Mouse (Mus musculus) thymus, adult 2 months (tissue): ENCODE measurements around the gene Armcx2.

ENCODE experiments used
- CTCF ChIP-seq: fragments of 200-500 bp; IDR thresholded peaks from 2 replicates; pipeline ENCODE4 v1.5.1; 2012; ENCODE audit warnings: mild to moderate bottlenecking, control low read depth, low read length, moderate library complexity, borderline replicate concordance; ENCODE audit not compliant: control insufficient read depth, poor library complexity, insufficient read depth; ENCODE audit errors: extremely low read depth
- POLR2A ChIP-seq: fragments of 200-500 bp; IDR thresholded peaks from 2 replicates; pipeline ENCODE4 v1.6.1; 2012; ENCODE audit warnings: mild to moderate bottlenecking, low read length, control low read depth, moderate library complexity; ENCODE audit not compliant: control insufficient read depth, poor library complexity, insufficient read depth; ENCODE audit errors: extremely low read depth

DNA sequence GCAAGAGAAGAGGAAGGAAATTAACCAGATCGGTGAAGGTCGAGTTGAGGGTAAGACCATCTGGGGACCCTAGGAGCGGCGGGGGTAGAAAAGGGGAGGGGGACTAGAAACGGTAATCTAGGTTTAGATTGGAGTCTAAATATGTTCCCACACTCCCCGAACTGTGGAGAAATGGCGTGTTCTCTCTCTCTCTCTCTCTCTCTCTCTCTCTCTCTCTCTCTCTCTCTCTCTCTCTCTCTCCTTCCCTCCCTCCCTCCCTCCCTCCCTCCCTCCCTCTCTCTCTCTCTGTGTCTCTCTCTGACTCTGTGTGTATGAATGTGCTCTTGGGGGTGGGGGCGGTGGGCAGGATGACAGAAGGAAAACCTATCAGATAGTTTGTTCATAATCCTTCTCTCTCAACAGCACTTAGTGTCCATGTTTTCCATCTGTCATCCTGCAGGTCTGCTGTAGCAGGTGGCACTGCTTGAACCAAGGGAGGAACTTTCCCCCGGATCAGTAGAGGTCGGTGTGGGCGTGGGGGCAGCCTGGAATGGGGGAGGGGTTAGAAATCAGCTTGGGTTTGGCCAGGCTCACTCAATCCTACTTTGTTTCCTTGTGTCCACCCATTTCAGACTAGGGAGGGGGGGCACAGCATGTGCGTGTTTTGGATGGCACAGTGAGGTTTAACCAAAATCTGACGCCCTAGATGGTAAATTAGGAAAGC, 51.6 kb downstream of the Armcx2 start:
- TF ChIP-seq CTCF, result no peak
- no peak for TF ChIP-seq POLR2A
